In the genomic region with DNA sequence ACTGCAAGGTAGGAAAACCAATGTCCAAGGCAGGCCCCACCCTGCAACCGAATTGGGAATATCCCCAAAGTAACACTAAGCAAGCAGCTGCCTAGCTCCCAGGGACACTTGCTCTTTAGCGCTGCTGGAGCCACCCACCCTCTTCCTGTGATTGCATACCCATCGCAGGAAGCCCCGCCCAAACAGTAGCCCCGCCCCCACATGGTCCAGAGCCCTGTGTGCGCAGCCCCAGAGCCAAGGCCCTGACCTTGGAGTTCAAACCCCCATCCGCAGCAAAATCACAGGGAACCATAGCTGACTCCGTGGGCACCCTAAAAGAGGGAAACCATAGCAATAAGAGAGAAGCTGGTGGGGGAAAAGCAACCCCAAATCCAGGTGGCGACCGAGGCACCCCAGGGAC, we compare ENCODE assay signal across 24 mouse cellular contexts. TPM values are rescaled to one million over a fixed set of nuclear protein-coding genes. Genes with fewer than 3 reads are reported as not detected.
DNase-seq lines count a peak whose midpoint lies in the region; TF ChIP-seq lines count a peak whose summit lies in the region.
"Had no signal": no experiment of that assay in that cellular context is flagged by ENCODE, and none has a peak within 500 bp of the region (broad histone marks: within the 10 kb centered on the region; RNA-seq: fewer than 3 reads in every experiment).

No protein-coding gene starts in this region.

- TF ChIP-seq RAD21 in CH12.LX (IDR thresholded peaks at IDR 0.05; ENCODE audit: low read depth, low read length) = no peak

- H3K27me3 ChIP-seq in CH12.LX (replicated peaks) = peaks cover 8% of the 10 kb centered on the region
- H3K27me3 ChIP-seq: embryonic facial prominence, embryonic 15.5 days; midbrain, embryonic 15.5 days; neural tube, embryonic 15.5 days had no signal

- no peaks in the 10 kb centered on the region for H3K9me3 ChIP-seq in CH12.LX (replicated peaks; ENCODE audit: low read length)
- H3K9me3 ChIP-seq in ES-E14 (ENCODE audit: control insufficient read depth, insufficient read depth, low read depth, low read length) = no peaks in the 10 kb centered on the region
- H3K9me3 ChIP-seq: embryonic facial prominence, embryonic 15.5 days; limb, embryonic 10.5 days; midbrain, embryonic 15.5 days; neural tube, embryonic 15.5 days had no signal

- no peak for TF ChIP-seq CTCF in CH12.LX (conservative IDR thresholded peaks at IDR 0.05 in 1 of 2, IDR thresholded peaks at IDR 0.05 in 1 of 2; ENCODE audit: low read depth in 2 of 2, low read length in 2 of 2)

- in situ Hi-C loops in CH12.LX (cut with MboI; ENCODE audit: low pct_ligation_motif_present, low pct_unique_long_range_greater_than_20kb, low sequenced_read_pairs) = no loop called here
- in situ Hi-C loops in ES-E14 (cut with MboI; ENCODE audit: low sequenced_read_pairs in 2 of 2, unreplicated experiment in 2 of 2) = no loop called here

- H3K4me1 ChIP-seq in CH12.LX (ENCODE audit: control insufficient read depth in 1 of 2, insufficient read depth in 2 of 2) (peaks cover 8 to 16% of the 10 kb centered on the region in 2 experiments), ES-E14 (ENCODE audit: control insufficient read depth in 2 of 2, insufficient read depth in 2 of 2, low read length in 2 of 2, poor library complexity in 1 of 2) (peaks cover 0 to 14% of the 10 kb centered on the region in 2 experiments; a peak in 2 of 4 replicates)

- H3K27ac ChIP-seq in CH12.LX (ENCODE audit: insufficient read depth, low read depth) (no peak overlapping the region), ES-E14 (ENCODE audit: insufficient read depth, low read depth, low read length, poor library complexity, severe bottlenecking) (no peak overlapping the region)
- H3K27ac ChIP-seq: embryonic facial prominence, embryonic 15.5 days; kidney, postnatal 0 days; left cerebral cortex, adult 2 months; midbrain, embryonic 15.5 days; neural tube, embryonic 15.5 days had no signal

- H3K9ac ChIP-seq in CH12.LX (ENCODE audit: insufficient read depth, low read depth) (no peak overlapping the region), ES-E14 (ENCODE audit: insufficient read depth, low read depth, low read length, poor library complexity, severe bottlenecking) (peak overlapping the region; percentile 33; the same call in 1 of the 2 replicates)
- H3K9ac ChIP-seq: embryonic facial prominence, embryonic 15.5 days; midbrain, embryonic 15.5 days; neural tube, embryonic 15.5 days had no signal

- no peak overlapping the region for H3K4me3 ChIP-seq in CH12.LX (replicated peaks in 1 of 3; ENCODE audit: low read depth in 2 of 3, low read length in 2 of 3, poor library complexity in 1 of 3)
- peak overlapping the region; percentile 36 to 53 for H3K4me3 ChIP-seq in ES-E14 (ENCODE audit: insufficient read depth in 1 of 2, low read depth in 1 of 2, low read length in 2 of 2, poor library complexity in 1 of 2, severe bottlenecking in 1 of 2)
- H3K4me3 ChIP-seq: embryonic facial prominence, embryonic 15.5 days; left cerebral cortex, adult 2 months; limb, embryonic 10.5 days; midbrain, embryonic 15.5 days; neural tube, embryonic 15.5 days had no signal

- no peak for TF ChIP-seq EP300 in CH12.LX (IDR thresholded peaks at IDR 0.05; ENCODE audit: low read length)

- no peaks in the 10 kb centered on the region for H3K79me2 ChIP-seq in CH12.LX (replicated peaks; ENCODE audit: control insufficient read depth, extremely low read depth, insufficient read depth, poor library complexity, severe bottlenecking)

- intact Hi-C loops in left cerebral cortex, postnatal 25 days (cut with DNase I) = no loop called here

- peak; percentile 38 to 51 for DNase-seq in kidney, postnatal 4 days
- DNase-seq in kidney, postnatal 25 days = no peak
- peak; percentile 25 for DNase-seq in ovary, postnatal 36 days (ENCODE audit: low spot score)
- no peak for DNase-seq in ovary, postnatal 10 days (ENCODE audit: low spot score)
- peak; percentile 19 for DNase-seq in CH12.LX (ENCODE audit: extremely low read depth)
- DNase-seq in ES-E14 (ENCODE audit: low read depth, low spot score) = peak; percentile 68
- DNase-seq in left cerebral cortex, postnatal 25 days (ENCODE audit: low spot score in 2 of 2) = no peak
- no peak for DNase-seq in right cerebral cortex, postnatal 25 days
- DNase-seq: cerebellum, adult 2 months; cerebellum, postnatal 36 days; heart, postnatal 10 days; kidney, adult 18-20 months; layer of hippocampus, adult 9-11 months had no signal

- no peak for TF ChIP-seq POLR2A in CH12.LX (IDR thresholded peaks at IDR 0.05; ENCODE audit: low read depth, low read length)

- H3K36me3 ChIP-seq in CH12.LX (replicated peaks in 1 of 2; ENCODE audit: control insufficient read depth in 1 of 2, insufficient read depth in 1 of 2, low read length in 1 of 2) = no peaks in the 10 kb centered on the region
- H3K36me3 ChIP-seq in ES-E14 (ENCODE audit: control insufficient read depth, insufficient read depth, low read length, poor library complexity, severe bottlenecking) = peaks cover 5% of the 10 kb centered on the region; the same call in 1 of the 2 replicates
- H3K36me3 ChIP-seq: embryonic facial prominence, embryonic 15.5 days; limb, embryonic 10.5 days; midbrain, embryonic 15.5 days; neural tube, embryonic 15.5 days had no signal

- H3K4me2 ChIP-seq in CH12.LX (ENCODE audit: insufficient read depth, low read depth, poor library complexity, severe bottlenecking) = no peak overlapping the region
- H3K4me2 ChIP-seq: embryonic facial prominence, embryonic 15.5 days; heart, embryonic 11.5 days; liver, embryonic 11.5 days; midbrain, embryonic 15.5 days; neural tube, embryonic 15.5 days had no signal

- dilution Hi-C loops in CH12.LX (cut with MboI; ENCODE audit: extremely low pct_ligation_motif_present, extremely low pct_unique_long_range_greater_than_20kb, low sequenced_read_pairs) = no loop called here

TF ChIP-seq in CH12.LX, 34 proteins besides CTCF, POLR2A, EP300 and RAD21:
- TF ChIP-seq JUN (IDR thresholded peaks at IDR 0.05; ENCODE audit: insufficient read depth, low read depth, low read length) (no peak), PAX5 (IDR thresholded peaks at IDR 0.05; ENCODE audit: low read length) (no peak), HCFC1 (IDR thresholded peaks at IDR 0.05; ENCODE audit: low read depth, low read length) (no peak), IRF4 (IDR thresholded peaks at IDR 0.05; ENCODE audit: low read depth, low read length) (no peak), ZKSCAN1 (IDR thresholded peaks at IDR 0.05; ENCODE audit: borderline replicate concordance, low read depth, low read length) (no peak), USF2 (conservative IDR thresholded peaks at IDR 0.05; ENCODE audit: low read depth, low read length) (no peak), JUND (conservative IDR thresholded peaks at IDR 0.05; ENCODE audit: low read depth, low read length) (no peak), MAX (IDR thresholded peaks at IDR 0.05; ENCODE audit: low read length) (no peak), UBTF (IDR thresholded peaks at IDR 0.05; ENCODE audit: low read depth, low read length) (no peak), MXI1 (IDR thresholded peaks at IDR 0.05; ENCODE audit: low read depth, low read length) (no peak), E2F4 (IDR thresholded peaks at IDR 0.05; ENCODE audit: insufficient replicate concordance, low read depth, low read length) (no peak), RCOR1 (conservative IDR thresholded peaks at IDR 0.05; ENCODE audit: low read depth, low read length) (no peak), MAFK (IDR thresholded peaks at IDR 0.05; ENCODE audit: insufficient replicate concordance, low read length) (no peak), TBP (conservative IDR thresholded peaks at IDR 0.05; ENCODE audit: low read depth, low read length) (no peak), KAT2A (IDR thresholded peaks at IDR 0.05; ENCODE audit: insufficient replicate concordance, low read length) (no peak), BHLHE40 (IDR thresholded peaks at IDR 0.05; ENCODE audit: low read depth, low read length) (no peak), SIN3A (IDR thresholded peaks at IDR 0.05; ENCODE audit: low read length) (no peak)

TF ChIP-seq in ES-E14, 5 proteins besides CTCF, POLR2A, EP300 and RAD21:
- no peak for TF ChIP-seq ZC3H11A (IDR thresholded peaks at IDR 0.05; ENCODE audit: borderline replicate concordance, low read depth, low read length)
- TF ChIP-seq MAFK (IDR thresholded peaks at IDR 0.05; ENCODE audit: insufficient read depth, low read depth, low read length) = no peak
- no peak for TF ChIP-seq ZNF384 (IDR thresholded peaks at IDR 0.05; ENCODE audit: low read depth, low read length)
- TF ChIP-seq CHD2 (IDR thresholded peaks at IDR 0.05; ENCODE audit: low read depth, low read length) = no peak
- no peak for TF ChIP-seq HCFC1 (IDR thresholded peaks at IDR 0.05; ENCODE audit: borderline replicate concordance, insufficient read depth, low read length)

RNA-seq across cellular contexts. Expression of a gene that starts 46.8 kb away (rescaled TPM):
- total RNA-seq in CH12.LX (2012; rRNA removed) (0.08 TPM in 1 of 2 replicates, not detected in the other), CH12.LX (2014; rRNA removed) (not detected in 2 replicates), ES-E14 (2012; rRNA removed) (11.6 and 14.1 TPM in 2 replicates)
- not detected in 2 replicates for polyA plus RNA-seq in CH12.LX (2012; ENCODE audit: insufficient read length, low read depth)
- under 1 TPM in 1 of 2 experiments, not detected in 1; 0.23 TPM for total RNA-seq in left cerebral cortex, postnatal 25 days (2021)
- total RNA-seq: left cerebral cortex, adult 2 months; megakaryocyte-erythroid progenitor cell, adult 5-6 weeks; MEL had no signal
- polyA plus RNA-seq: C2C12 had no signal

Comparison
In these comparisons a context has a peak if more than half of its experiments do, and no peak if none do; other contexts are left out.
1. DNase-seq: peak in kidney, postnatal 4 days (2 of 2), ovary, postnatal 36 days (single experiment), CH12.LX (single experiment) and ES-E14 (single experiment); none in kidney, postnatal 25 days (0 of 2), ovary, postnatal 10 days (single experiment), left cerebral cortex, postnatal 25 days (0 of 2) and right cerebral cortex, postnatal 25 days (single experiment).
2. H3K4me3 ChIP-seq: peak in ES-E14 (2 of 2); none in CH12.LX (0 of 3).
3. RNA of a gene that starts 46.8 kb away (total RNA-seq): 11.6 to 14.1 TPM in ES-E14; 0.23 TPM in left cerebral cortex, postnatal 25 days and 0.08 TPM in CH12.LX; every median in the first group is over 10 times any median in the second.